Mouse (Mus musculus) CD4-positive helper T cell, adult 2 months (primary cell): ENCODE results near the gene Las1l.
"Not testable (repeated sequence)": the region's sequence is repeated elsewhere in the genome, so short reads cannot be mapped to it uniquely, and the experiment has no call there.

Source experiments
- DNase-seq: peaks from one replicate; pipeline ENCODE4 v3.0.0-alpha.2; 2012; ENCODE audit warnings: low read depth, missing footprints, low spot score

Gene Las1l

DNA sequence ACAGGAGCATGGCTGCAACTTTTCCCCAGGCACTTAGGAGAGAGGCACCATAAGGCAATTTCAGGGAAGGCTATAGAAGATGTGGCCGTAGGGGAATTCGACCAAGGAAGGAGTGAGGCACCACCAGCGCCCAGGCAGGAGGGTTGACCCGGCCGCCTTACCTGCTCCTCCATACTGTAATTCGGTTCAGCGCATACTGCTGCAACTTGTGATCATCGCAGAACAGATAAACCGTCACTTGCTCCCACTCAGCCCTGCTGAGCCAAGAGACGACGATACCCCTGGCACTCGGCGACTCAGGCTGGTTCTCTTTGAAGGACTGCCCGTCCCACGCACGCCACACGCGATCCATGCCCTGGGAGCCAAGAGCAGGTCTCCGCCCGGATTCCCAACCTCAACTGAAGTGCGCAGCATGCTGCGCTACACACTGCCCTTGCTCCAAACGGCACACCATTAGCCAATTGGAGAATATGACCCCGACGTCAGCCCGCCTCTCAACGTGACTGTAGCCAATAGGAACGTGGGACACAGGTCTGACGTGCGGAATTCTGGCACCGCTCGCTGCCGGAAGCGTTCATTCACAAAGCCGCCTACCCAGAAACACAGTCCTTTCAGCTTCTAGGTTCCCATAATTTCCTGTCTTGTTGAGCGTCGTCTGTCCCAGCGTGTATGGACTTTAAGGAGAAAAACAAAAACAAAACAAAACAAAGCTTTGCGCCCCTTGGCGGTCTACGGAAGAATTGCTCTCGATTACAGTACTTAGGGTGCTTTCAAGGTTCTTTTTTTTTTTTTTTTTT, at the start of gene Las1l:
Las1l (minus strand) TSS at position 466 of the 797 bp plus-strand sequence.
- DNase-seq: peak; percentile 95

DNA sequence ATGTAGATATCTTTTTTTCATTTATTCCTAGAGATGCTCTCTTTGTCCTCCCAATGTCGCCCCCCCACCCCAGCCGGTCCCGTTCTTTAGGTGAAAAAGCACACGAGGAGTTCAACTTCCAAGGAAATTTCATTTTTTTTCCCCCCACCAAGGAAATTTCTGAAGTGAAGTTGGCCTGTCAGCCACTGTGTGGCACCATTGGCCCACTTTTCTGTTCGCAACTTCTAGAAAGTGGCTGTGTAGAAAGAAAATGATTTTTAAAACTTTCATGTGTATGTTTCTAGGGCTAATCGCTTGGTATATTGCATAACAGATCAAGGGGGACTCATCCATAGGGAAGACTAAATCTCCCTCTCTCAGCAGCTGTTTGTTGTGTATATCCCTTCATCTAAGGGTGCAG, 49.6 kb upstream of the Las1l start:
- DNase-seq: no peak

DNA sequence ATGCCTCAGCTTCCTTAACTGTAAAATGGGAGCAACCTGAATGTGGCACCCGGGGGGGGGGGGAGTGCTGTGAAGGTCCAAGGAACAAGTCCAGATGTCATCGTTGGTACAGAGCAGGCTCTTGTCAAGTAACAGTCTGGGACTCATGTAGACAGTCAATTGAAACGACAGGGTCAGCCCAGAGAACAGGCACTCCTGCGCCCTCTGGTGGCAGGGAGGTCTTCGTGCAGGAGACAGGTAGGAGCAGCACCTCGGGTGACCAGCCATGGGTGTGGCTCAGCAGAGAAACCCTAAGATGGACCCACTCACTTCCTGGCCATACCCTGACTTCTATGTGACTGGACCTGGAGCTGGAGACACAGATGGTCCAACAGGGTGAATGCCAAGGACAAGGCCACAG, 42.8 kb upstream of the Las1l start:
- DNase-seq: peak; percentile 26

DNA sequence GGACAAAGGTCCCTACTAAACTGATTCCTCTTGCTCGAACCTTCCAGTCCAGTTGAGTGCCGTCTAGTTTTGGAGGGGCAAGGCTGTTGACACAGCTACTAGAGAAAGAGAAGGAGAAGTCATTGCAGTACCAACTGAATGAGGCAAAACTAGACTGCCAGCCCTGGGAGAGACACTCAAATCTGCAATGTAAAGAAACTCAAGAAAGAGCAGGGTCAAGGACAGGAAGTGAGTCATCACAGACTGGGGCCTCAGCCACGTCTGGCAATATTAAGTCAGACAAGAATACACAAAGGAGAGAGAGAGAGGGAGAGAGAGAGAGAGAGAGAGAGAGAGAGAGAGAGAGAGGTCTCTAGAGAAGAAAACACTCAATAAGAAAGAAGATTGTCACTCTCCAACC, 36.4 kb upstream of the Las1l start:
- DNase-seq: no peak

DNA sequence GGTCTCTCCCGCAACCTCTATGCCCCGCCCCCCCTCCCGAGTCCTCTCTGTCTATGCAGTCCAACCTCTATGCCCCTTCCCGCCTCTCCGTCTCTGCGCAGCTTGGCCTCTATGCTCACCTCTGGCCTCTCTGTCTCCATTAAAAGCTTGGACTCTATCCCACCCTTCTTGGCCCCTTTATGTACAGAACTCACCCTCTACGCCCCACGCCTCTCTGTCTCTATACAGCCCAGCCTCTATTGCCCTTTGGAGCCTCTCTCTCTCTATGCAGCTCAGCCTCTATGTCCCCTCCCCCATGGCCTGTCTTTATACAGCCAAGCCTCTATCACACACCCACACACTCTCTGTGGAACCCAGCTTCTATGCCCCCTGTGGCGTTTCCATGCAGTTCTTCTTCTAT, 13.2 kb upstream of the Las1l start:
- no peak for DNase-seq

DNA sequence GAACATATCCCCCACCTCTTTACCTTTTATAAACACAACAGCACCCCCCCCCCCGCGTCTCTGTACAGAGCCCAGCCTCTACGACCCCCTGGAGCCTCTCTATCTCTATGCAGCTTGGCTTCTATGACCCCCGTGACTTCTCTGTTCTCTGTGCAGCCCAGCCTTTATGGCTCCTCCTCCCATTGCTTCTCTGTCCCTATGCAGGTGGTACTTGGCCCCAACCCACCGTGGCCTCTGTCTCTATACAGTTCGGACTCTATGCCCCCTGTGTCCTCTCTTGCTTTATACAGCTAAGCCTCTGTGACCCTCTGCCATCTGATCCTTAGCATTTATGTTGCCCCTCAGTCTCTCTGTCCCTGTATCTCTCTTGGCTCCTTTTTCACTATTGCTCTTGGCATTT, 12.4 kb upstream of the Las1l start:
- DNase-seq: no peak

DNA sequence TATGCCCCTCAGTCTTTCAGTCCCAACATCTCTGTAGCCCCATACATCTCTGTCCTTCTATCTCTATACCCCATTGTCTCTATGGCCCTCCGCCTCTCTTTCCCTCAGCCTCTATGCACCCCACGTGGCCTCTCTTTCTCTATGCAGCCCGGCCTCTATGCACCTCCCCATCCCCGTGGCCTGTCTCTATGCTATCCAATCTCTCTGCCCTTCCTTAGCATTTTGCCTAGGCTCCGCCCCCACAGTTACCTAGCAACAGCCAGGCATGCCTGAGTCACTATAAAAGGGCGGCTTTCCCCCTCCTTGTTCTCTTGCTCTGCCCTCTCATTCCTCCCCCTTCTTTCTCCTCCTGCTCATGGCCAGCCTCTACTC, 11.8 kb upstream of the Las1l start:
- DNase-seq: peak; percentile 87

DNA sequence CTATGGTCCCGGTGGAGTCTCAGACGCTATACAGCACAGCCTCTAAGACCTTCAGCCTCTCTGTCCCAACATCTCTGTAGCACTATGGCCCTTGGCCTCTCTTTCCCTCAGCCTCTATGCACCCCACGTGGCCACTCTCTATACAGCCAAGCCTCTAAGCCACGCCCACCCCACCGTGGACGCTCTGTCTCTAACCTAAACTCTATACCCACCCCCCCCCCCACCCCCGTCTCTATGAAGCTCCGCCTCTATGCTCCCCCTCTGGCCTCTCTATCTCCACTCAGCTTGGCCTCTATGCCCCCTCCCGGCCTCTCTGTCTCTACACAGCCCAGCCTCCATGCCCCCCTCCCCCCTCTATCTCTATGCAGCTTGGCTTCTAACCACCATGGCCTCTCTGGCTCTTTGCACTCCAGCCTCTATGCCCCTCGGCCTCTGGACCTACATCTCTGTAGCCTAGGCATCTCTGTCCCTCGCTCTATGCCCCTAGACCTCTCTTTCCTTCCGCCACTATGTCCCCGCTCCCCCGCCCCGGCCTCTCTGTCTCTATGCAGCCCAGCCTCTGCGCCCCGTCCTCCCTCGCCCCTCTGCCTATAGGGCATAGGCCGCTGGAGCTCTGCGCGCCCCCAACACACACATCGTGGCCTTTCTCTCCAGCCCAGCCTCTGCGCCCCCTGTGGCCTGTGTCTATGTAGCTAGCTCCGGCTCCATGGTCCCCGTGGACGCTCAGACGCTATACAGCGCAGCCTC, 11.3 kb upstream of the Las1l start:
- peak; percentile 66 for DNase-seq

DNA sequence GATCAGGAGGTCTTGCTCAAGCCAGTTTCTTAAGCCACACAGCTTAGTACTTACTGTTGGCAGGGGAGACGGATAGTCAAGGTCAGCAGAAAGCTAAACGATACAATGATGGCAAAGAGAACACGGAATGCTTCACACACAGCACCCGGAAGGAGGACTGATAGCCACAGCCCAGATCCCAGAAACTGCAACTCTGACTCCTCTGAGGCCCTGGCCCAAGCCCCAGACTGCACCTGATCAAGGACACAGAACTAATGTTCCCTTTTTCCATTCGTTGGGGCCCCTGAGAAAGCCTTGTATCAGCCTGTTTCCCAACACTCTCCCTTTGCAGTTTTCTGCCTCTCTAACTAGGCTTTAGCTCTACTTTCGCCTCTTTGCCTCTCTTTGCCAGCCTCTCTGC, 8.3 kb upstream of the Las1l start:
- DNase-seq: no peak

DNA sequence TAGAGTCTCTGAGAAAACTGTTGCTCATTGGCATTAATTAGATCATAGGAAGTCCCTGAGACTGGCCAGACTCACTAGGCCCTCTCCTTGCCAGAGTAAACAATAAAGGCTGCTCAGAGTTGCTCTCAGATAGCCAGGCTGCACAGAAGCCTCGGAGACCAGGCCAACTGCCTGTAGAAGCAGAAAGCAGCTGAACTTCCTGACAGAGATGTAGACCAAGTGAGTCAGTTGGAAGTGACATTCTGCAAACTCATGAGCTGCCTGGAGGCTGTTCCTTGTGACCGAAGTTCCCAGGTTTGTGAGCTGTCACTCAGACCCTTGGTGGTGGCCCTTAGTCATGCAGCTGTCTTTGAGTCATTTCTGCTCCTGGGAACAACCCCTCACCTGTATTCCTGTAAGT, 6.6 kb upstream of the Las1l start:
- DNase-seq: no peak

DNA sequence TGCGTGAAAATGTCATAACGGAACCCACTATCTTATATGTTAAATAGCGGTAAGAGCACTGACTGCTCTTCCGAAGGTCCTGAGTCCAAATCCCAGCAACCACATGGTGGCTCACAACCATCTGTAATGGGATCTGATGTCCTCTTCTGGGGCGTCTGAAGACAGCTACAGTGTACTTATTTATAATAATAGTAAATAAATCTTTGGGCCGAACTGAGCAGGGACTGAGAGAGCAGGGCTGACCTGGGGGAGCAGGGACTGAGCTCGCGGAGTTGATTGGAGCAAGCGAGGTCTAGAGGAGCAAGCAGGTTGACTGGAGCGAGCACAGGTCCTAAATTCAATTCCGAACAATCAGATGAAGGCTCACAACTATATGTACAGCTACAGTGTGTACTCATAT, 699 bp upstream of the Las1l start:
- DNase-seq: not testable (repeated sequence)

DNA sequence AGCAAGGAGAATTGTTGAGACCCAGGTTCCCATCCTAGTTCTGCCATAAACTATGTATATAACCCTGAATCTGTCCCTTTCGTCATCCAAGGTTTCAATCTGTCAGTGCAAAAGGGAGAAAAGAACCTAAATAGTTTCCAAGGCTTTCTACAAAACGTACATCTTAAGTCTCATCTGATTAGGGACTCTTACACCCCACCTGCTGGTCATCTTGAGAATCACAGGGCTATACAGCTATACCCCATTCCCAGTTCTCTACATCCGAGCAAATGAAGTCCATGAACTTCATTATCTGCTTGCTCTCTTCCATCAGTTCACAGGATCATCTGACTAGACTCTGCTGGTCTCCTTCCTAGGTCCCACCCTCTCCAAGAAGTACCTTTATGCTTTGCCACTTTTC, 6.0 kb downstream of the Las1l start:
- peak; percentile 27 for DNase-seq

DNA sequence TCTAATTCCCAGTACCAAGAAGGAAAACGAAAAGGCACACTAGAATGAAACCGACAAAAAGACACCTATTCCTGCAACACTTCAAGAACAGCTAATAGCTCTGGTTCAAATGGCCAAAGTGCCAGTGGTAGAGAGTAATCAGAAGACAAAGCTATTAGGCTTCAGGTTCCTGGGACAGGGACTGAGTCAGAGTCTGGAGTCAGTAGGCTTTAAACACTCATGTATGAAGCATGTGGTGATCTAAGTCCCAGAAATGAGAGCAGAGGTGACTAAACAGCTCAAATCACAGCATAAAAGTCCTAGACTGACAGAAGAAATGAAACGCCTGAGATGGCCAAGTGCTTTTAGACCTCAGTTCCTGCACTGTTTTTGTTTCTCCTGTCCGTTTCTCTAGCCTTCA, 8.6 kb downstream of the Las1l start:
- no peak for DNase-seq

DNA sequence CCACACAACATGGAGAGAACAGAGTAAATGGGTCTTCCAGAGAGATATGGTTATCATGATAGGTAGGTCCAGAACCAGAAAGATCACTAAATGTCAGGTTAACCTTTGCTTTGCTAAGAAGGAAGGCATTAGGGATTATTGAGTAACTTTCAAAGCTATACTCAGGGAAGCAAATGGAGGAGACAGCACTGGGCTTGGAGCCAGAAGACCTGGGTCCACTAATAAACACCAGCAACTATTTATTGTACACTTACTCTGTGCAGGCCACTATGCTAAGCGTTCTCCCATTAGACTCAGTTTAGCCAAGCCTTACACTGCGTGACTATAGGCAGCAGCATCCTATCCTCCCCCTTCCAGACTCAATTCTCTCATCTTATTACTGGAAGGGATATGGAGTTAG, 11.3 kb downstream of the Las1l start:
- DNase-seq: no peak

DNA sequence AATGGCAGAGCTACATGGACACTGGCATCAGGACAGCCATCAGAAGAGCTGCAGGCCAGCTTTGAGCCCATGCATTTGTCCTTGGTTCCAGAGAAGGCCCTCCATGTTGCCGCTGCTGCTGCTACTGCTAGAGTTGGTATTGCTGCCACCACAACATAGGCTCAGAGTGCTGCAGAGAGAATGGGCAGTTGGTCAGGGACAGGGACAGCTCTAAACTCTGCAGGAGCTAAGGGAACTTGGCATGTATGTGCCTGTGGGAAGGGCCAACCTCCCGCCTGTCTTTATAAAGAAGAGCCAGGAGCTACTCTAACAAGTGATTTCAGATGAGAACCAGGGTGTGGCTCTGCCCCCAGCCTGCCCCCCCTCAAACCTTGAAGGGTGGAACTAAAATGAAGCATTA, 21.3 kb downstream of the Las1l start:
- DNase-seq: no peak

DNA sequence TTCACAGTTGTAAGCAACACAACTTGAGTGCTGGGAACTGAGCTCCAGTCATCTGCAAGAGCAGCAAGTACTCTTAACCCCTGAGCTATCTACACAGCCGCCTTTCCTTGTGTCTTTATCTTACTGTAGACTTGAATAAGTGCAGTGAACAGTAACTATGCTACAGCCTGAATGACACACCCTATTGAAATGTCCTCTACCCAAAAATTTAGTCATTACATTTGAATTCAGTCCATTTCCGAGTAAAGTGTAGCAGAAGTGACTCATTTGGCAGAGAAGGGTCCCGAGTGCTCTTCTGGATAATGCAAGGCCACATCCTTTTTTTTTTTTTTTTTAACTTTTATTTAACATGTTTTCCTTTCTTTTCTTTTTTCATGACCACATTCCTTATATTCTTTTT, 54.0 kb downstream of the Las1l start:
- no peak for DNase-seq
